Mouse (Mus musculus) spleen, adult 2 months (tissue): ENCODE measurements at regions not wholly inside any gene's neighbourhood (a gene's known extent, or its start where the extent isn't known, plus 50 kb on each side); places are given as distances from the start of the nearest gene placed in this dataset.

Experiments
- DNase-seq, 2 experiments: peaks; one replicate each; pipeline versions ENCODE4 v3.0.0 to v3.0.0-alpha.2; 2012 to 2021; ENCODE audit warnings: low spot score in 2 of 2, low read depth in 1 of 2
- H3K27ac ChIP-seq: fragments of 200-500 bp; 2 replicates; pipeline ENCODE4 v1.5.1; 2012; ENCODE audit warnings: low read length, inconsistent platforms; ENCODE audit not compliant: insufficient read depth
- H3K27me3 ChIP-seq: fragments of 200-500 bp; 2 replicates; pipeline ENCODE4 v1.6.1; 2012; ENCODE audit warnings: mild to moderate bottlenecking, moderate library complexity, low read length, inconsistent platforms; ENCODE audit not compliant: control insufficient read depth, insufficient read depth
- H3K36me3 ChIP-seq: fragments of 200-500 bp; 2 replicates; pipeline ENCODE4 v1.6.1; 2012; ENCODE audit warnings: mild to moderate bottlenecking, low read length, inconsistent platforms; ENCODE audit not compliant: control insufficient read depth, insufficient read depth
- H3K4me1 ChIP-seq: fragments of 200-500 bp; 2 replicates; pipeline ENCODE4 v1.6.1; 2011; ENCODE audit warnings: inconsistent platforms; ENCODE audit not compliant: control insufficient read depth, insufficient read depth, insufficient read length
- H3K4me3 ChIP-seq: fragments of 200-500 bp; 2 replicates; pipeline ENCODE4 v1.5.1; 2011; ENCODE audit warnings: mild to moderate bottlenecking, inconsistent platforms; ENCODE audit not compliant: insufficient read depth, insufficient read length; ENCODE audit errors: extremely low read depth
- CTCF ChIP-seq: fragments of 200-500 bp; IDR thresholded peaks from 2 replicates; pipeline ENCODE4 v1.5.1; 2011; ENCODE audit warnings: mild to moderate bottlenecking, inconsistent platforms; ENCODE audit not compliant: insufficient read depth, insufficient read length, insufficient replicate concordance; ENCODE audit errors: extremely low read depth
- POLR2A ChIP-seq: fragments of 200-500 bp; IDR thresholded peaks from 2 replicates; pipeline ENCODE4 v1.6.1; 2011; ENCODE audit warnings: low read depth, low read length, inconsistent platforms
- WGBS: fragments of 180-500 bp; shearing (Covaris S2); methylation state at CpG from one replicate; pipeline ENCODE4 v1.1.7; 2018; 5-methylcytosine and 5-hydroxymethylcytosine counted together

GRCm38 (mm10) chr1:190047201-190047600, 123.3 kb downstream of the Prox1 start:
- Histone ChIP-seq H3K4me1 (no peaks in the 10 kb centered on the region), H3K4me3 (no peak overlapping the region), H3K27ac (no peak overlapping the region), H3K27me3 (no peaks in the 10 kb centered on the region), H3K36me3 (no peaks in the 10 kb centered on the region)
- TF ChIP-seq CTCF: no peak
- no peak for TF ChIP-seq POLR2A
- DNase-seq: no peak
- 93% methylated on average over 6 of the region's 6 CpGs for whole genome bisulfite sequencing

GRCm38 (mm10) chr1:190045797-190046196, 123.6 kb upstream of the Smyd2 start:
- WGBS: 50% methylated on average over 1 of the region's 1 CpGs
- no peak overlapping the region for H3K27ac ChIP-seq
- TF ChIP-seq POLR2A: no peak
- TF ChIP-seq CTCF: no peak
- no peak overlapping the region for H3K4me3 ChIP-seq
- no peak for DNase-seq
- H3K4me1 ChIP-seq: no peaks in the 10 kb centered on the region
- no peaks in the 10 kb centered on the region for H3K36me3 ChIP-seq
- H3K27me3 ChIP-seq: no peaks in the 10 kb centered on the region

GRCm38 (mm10) chr1:190044036-190044435, 121.9 kb upstream of the Smyd2 start:
- no peaks in the 10 kb centered on the region for H3K4me1 ChIP-seq
- TF ChIP-seq CTCF (no peak), POLR2A (no peak)
- no peaks in the 10 kb centered on the region for H3K36me3 ChIP-seq
- H3K27ac ChIP-seq: no peak overlapping the region
- no peaks in the 10 kb centered on the region for H3K27me3 ChIP-seq
- no peak overlapping the region for H3K4me3 ChIP-seq
- WGBS: 39% methylated on average over 3 of the region's 3 CpGs
- DNase-seq: no peak

GRCm38 (mm10) chr1:190043156-190043555, 121.0 kb upstream of the Smyd2 start:
- 83% methylated on average over 10 of the region's 10 CpGs for WGBS
- no peak for DNase-seq
- TF ChIP-seq POLR2A: no peak
- no peak for TF ChIP-seq CTCF
- Histone ChIP-seq H3K36me3 (no peaks in the 10 kb centered on the region), H3K4me1 (no peaks in the 10 kb centered on the region), H3K27ac (no peak overlapping the region), H3K27me3 (no peaks in the 10 kb centered on the region), H3K4me3 (no peak overlapping the region)

- DNase-seq: no peak
- Histone ChIP-seq H3K4me1 (no peaks in the 10 kb centered on the region), H3K27me3 (no peaks in the 10 kb centered on the region), H3K36me3 (no peaks in the 10 kb centered on the region), H3K4me3 (no peak overlapping the region), H3K27ac (no peak overlapping the region)
- TF ChIP-seq CTCF: no peak
- no peak for TF ChIP-seq POLR2A
- 77% methylated on average over 4 of the region's 4 CpGs for WGBS
Measured at GRCm38 (mm10) chr1:190042197-190042596, 120.0 kb upstream of the Smyd2 start.

GRCm38 (mm10) chr1:190041096-190041706, 119.0 kb upstream of the Smyd2 start:
- WGBS: 59% methylated on average over 7 of the region's 7 CpGs
- no peak for DNase-seq
- Histone ChIP-seq H3K27ac (no peak overlapping the region), H3K4me3 (no peak overlapping the region), H3K36me3 (no peaks in the 10 kb centered on the region), H3K4me1 (no peaks in the 10 kb centered on the region), H3K27me3 (no peaks in the 10 kb centered on the region)
- TF ChIP-seq CTCF (no peak), POLR2A (no peak)

- no peaks in the 10 kb centered on the region for H3K36me3 ChIP-seq
- TF ChIP-seq CTCF (no peak), POLR2A (no peak)
- no peak for DNase-seq
- 8% methylated on average over 5 of the region's 5 CpGs for WGBS
- H3K27ac ChIP-seq: no peak overlapping the region
- H3K4me1 ChIP-seq: no peaks in the 10 kb centered on the region
- no peak overlapping the region for H3K4me3 ChIP-seq
- H3K27me3 ChIP-seq: no peaks in the 10 kb centered on the region
Measured at GRCm38 (mm10) chr1:190038046-190038445, 115.9 kb upstream of the Smyd2 start.
